Mouse (Mus musculus): ENCODE measurements around the gene Fmo4.
"Not testable (repeated sequence)": the region's sequence is repeated elsewhere in the genome, so short reads cannot be mapped to it uniquely, and the experiment has no call there.

Gene Fmo4

DNA sequence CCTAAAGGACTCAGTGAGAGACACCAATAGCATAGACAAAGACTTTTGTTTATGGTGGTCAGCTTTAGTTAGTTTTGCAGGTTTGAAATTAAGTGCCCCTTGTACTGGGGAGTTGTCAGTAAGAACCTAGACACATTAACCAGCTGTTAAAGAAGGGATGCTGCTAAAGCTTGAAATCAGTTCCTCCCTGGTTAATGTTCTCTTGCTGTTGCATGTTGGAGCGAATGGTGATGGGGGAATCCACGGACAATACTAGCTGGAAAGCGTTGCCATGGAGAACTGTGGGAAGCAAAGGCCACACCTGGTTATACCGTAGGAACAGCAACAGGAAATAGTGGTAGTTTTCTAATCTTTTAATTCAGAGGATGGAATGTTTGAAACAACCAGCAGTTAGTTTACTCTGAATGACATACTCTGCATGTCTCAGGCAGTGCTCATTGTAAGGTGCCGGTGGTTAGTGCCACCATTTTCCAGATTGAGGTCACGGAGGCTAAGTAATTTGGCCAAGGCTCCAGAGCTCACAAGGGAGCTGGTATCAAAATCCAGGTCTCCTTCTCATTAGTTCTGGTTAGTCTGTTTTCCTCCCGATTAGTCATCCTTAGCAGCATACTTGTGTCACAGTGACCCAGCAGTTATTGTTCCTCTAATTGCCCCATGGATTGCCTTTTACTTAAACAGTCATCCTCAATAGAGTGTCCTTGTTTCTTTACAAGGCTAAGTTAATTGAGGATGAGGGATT lies 21.3 kb downstream of the Fmo4 start:
- DNase-seq (ENCODE audit: low spot score) = peak; percentile 78

DNA sequence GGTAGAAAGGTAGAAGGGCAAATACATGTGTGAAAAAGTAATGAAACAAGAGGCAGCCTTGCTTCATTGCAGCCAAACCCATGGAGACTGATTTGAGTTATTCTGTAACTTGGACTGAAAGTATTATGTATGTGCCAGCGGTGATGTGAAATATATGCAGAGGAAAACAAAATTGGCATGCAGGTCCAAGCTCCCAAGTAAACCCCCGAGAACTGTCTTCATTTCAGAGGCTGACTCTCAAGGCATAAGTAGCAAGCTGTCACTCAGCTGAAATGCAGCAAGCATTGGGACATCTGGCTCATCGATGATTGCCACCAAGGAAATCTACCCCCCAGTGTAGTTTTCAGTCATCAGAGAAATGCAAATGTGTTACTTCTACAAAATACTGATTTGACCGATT lies 28.6 kb downstream of the Fmo4 start:
- DNase-seq (ENCODE audit: low spot score) = no peak

DNA sequence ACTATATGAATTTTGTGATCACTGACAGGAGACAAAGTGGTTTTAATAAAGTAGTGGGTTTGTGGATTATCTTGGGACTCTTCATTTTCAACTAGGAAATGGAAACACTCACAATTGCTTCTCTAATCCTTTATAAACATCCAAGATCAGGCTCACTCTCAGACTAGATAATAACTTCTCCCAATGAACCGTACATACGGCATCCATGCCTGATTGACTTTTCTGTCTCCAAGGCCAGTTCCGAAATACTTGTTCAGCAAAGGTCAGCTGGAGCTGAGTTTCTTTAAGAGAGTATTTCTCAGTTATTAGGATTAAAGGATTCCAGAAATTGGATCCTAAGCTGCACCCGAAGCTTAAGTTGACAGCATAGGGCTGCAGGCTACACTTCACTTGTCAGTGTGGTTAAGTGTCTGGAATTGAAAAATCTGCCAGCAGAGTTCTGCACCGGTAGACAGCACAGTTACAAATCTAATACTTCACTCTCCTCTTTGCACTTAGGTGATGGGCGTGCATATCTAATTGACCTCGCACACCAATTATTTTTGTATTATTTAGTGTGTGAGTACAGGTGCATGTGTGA lies 30.0 kb downstream of the Fmo4 start:
- DNase-seq (ENCODE audit: low spot score) = no peak

DNA sequence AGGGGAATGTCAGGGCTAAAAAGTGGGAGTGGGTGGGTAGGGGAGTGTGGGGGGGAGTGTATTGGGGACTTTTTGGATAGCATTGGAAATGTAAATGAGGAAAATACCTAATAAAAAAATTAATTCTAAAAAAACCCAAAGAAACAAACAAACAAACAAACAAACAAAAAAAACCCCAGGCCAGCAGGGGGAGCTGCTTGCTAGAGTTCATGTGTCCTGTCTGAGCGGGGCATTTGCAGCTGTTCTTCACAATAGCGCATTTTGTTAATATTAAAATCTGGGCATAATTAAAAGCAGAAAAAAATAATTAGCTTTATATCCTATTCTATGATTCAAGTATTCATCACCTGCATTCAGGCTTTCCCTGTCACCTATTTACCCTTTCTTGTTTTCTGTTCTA lies 32.7 kb downstream of the Fmo4 start:
- not testable (repeated sequence) for DNase-seq (ENCODE audit: low spot score)

DNA sequence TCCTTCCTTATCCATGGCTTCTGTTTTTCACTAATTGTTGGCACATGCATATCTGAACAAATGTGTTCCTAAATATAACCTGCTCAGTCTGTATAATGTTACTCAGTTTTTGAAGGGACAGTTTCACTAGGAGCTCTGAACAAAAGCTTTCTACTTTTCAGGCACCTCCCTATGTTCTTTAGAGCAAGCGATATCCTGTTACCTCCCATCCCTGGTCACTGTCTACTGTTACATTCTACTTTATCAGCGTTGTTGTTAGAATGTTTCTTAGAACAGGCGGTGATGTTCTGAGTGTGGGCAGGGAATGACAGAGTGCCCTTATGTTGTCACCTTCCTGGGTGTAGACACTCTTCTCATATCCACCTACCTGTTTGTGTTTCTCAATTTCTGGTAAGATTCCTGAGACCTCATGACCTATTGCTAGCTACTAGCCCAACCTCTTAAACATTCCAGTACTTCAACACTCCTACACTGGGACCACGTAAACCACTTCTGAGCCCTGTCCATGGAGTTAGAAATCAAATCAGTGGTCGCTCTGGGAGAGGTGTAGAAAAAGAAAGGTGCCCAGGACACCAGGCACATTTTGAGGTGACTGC lies 35.7 kb downstream of the Fmo4 start:
- DNase-seq (ENCODE audit: low spot score) = no peak

DNA sequence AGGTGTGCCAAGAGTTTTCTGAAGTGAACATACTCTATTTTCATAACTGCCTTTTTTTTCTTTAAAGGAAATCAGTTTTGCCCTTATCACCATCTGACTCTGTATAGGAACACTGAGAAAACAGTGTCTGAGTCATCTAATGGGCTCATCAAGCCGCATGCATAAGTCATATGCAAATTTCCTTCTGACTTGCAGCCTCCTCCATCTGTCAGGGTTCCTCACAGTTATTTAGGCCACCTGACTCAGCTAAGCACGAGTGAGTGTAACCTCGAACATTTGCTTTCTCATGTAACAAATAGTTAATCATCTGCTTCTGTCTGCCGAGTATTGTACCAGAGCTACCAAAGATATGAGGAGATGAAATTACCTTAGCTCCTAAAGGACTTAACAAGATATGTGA lies 40.1 kb downstream of the Fmo4 start:
- no peak for DNase-seq (ENCODE audit: low spot score)

DNA sequence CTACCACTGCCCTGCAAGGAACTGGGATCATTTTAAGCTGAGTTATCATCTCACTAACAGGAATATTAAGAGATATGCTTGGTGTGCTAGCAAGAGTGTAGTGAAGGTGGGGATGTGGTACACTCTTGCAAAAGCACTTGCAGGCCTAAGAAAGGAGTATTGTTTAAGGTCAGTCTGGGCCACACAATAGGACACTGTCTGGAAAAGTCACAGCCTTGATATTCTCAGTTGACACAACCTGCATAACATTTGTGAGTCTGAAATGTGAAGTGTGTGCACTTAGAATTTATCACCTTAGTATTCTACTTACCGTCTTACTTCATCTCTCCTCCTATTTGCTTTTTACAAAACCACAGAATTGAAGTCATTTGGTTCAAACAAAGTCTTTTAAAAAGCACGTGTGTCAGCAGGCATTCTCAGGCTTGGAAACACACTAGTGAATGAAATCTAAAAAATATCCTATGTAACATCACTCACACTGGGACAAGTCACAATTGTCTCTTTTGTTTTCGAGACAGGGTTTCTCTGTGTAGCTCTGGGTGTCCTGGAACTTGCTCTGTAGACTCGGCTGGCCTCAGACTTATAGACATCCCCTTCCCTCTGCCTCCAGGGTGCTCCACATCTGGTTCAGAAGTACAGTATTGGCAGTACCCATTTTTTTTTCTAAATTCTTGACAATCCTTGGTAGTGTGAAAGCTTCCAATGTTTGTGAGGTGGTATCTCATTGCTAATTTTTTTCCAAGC lies 42.0 kb downstream of the Fmo4 start:
- DNase-seq (ENCODE audit: low spot score) = no peak

DNA sequence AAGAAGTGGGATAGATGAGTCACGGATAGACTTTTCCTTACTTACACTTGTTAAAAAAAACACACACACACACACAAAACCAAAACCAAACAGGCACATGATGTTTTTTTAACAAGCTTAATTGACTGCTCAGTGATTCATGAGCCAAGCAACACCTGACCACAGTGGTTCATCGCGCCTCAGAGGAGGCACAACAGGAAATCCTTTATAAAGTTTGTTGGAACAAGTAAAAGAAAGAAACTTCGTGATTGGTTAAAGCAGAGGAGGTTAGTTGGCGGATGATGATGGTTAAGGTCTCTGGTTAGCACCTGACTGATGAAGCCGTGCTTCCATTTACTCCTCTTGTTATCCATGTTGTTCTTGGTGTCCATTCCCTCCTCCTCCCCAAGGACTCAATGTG lies 61.8 kb downstream of the Fmo4 start:
- no peak for DNase-seq (ENCODE audit: low spot score)

DNA sequence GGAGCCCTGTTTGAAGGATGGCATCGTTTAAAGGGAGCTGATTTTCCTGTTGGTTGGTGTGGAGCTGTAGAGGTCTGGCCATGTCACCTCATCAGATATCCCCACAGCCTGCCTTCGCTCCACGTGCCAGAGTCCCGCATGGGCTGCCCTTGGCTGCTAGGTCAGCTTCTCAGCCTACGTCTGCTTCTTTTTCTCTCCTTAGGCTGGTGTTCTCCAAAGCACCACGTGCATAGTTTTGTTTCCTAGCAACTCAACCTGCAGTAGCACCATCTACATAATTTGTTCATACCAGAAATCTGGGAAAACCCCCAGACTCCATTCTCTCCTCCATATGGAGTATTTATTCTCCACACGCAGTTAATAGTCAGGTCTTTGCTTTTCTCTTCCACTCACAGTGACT lies 64.2 kb downstream of the Fmo4 start:
- DNase-seq (ENCODE audit: low spot score) = no peak

DNA sequence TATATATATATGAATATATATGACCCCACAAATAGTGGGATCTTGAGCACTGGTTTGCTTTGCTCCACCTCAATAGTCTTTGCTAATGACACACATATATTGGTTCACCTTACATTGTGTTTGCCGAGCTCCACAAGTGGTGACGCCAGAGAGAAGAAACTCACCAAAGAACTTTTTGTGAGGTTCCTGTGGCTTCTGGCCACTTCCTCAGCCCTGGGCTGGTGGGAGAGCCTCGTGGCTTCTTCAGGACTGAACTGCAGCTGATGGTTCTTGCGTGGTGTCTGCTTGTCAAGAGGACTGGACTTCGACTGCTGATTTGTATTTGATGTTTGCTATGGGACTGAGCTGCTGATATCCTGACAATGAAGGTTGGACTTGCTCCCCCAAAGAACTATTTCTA lies 65.0 kb downstream of the Fmo4 start:
- no peak for DNase-seq (ENCODE audit: low spot score)

All from yolk sac, embryonic 10.5 days (tissue).